Mouse (Mus musculus) liver, embryonic 16.5 days (tissue): ENCODE data around the gene Nckipsd. TPM values are rescaled to one million over a fixed set of nuclear protein-coding genes. Genes with fewer than 3 reads are reported as not detected.
A peak's percentile ranks its signal among the peaks of the same experiment; 100 is the strongest.

Experiments
- ATAC-seq: fragments of 200-750 bp; cut with Nextera tagmentation; 2 replicates; pipeline ENCODE4 v1.8.0; 2017; ENCODE audit warnings: low read depth, mild to moderate bottlenecking, moderate number of reproducible peaks, moderate library complexity
- H3K27ac ChIP-seq: fragments of 300-500 bp; sonication (generic); 2 replicates; pipeline ENCODE4 v1.5.1; 2014; ENCODE audit warnings: mild to moderate bottlenecking, low read length
- H3K27me3 ChIP-seq: fragments of 300-500 bp; sonication (generic); 2 replicates; pipeline ENCODE4 v1.6.1; 2014; ENCODE audit warnings: low read depth, low read length, mixed read lengths; ENCODE audit not compliant: control insufficient read depth, insufficient read depth
- H3K36me3 ChIP-seq: fragments of 300-500 bp; sonication (generic); 2 replicates; pipeline ENCODE4 v1.6.1; 2014; ENCODE audit warnings: mild to moderate bottlenecking; ENCODE audit not compliant: control insufficient read depth, insufficient read depth
- H3K4me1 ChIP-seq: fragments of 300-500 bp; sonication (generic); 2 replicates; pipeline ENCODE4 v1.6.1; 2014; ENCODE audit warnings: low read depth, low read length, mixed read lengths; ENCODE audit not compliant: control insufficient read depth
- H3K4me2 ChIP-seq: fragments of 300-500 bp; sonication (generic); 2 replicates; pipeline ENCODE4 v1.6.1; 2014; ENCODE audit warnings: low read depth, low read length, mixed read lengths
- H3K4me3 ChIP-seq: fragments of 300-500 bp; sonication (generic); 2 replicates; pipeline ENCODE4 v1.5.1; 2014; ENCODE audit warnings: low read depth, mild to moderate bottlenecking, low read length
- H3K9ac ChIP-seq: fragments of 300-500 bp; sonication (generic); 2 replicates; pipeline ENCODE4 v1.6.1; 2014; ENCODE audit warnings: low read depth, low read length
- H3K9me3 ChIP-seq: fragments of 300-500 bp; sonication (generic); replicated peaks from 2 replicates; pipeline ENCODE4 v1.6.1; 2016; ENCODE audit warnings: low read length; ENCODE audit not compliant: control insufficient read depth
- WGBS: fragments of 180-500 bp; shearing (Covaris S2); extraction: QIAGEN DNeasy Blood & Tissue Kit; methylation state at CpG from one replicate; pipeline ENCODE4 v1.1.7; 2014; ENCODE audit not compliant: insufficient replicate concordance; 5-methylcytosine and 5-hydroxymethylcytosine counted together
- polyA plus RNA-seq: library from polyadenylated mRNA; unstranded; fragments of >200 nt; fragmentation: Nextera tagmentation; extraction: Ambion mirVana; gene quantifications from 2 replicates; pipeline ENCODE4 v1.2.1, GENCODE M21; 2015

The Nckipsd gene
- polyA plus RNA-seq, 1 experiment from 2014 or later = 3.6 TPM

GRCm38 (mm10) chr9:108782836-108783547 is 25.2 kb upstream of the Nckipsd start:
- Histone ChIP-seq H3K27ac (no peak overlapping the region; the same call in 1 of the 2 replicates), H3K36me3 (no peaks in the 10 kb centered on the region), H3K4me2 (peak overlapping the region; percentile 66), H3K4me3 (peak overlapping the region; percentile 92), H3K27me3 (no peaks in the 10 kb centered on the region), H3K9ac (peak overlapping the region; percentile 96; the same call in 1 of the 2 replicates), H3K9me3 (no peaks in the 10 kb centered on the region), H3K4me1 (peaks cover 28% of the 10 kb centered on the region)
- no peak for ATAC-seq
- WGBS = 40% methylated on average over 9 of the region's 9 CpGs

GRCm38 (mm10) chr9:108783548-108784463 is 24.4 kb upstream of the Nckipsd start, which contains the start of gene Ip6k2:
Gene Ip6k2, plus strand, starts transcription at chr9:108783796.
- Histone ChIP-seq H3K4me3 (peak within 1 kb of the TSS; percentile 92), H3K36me3 (no peaks in the 10 kb centered on the region), H3K27ac (peak within 1 kb of the TSS; percentile 86), H3K9me3 (no peaks in the 10 kb centered on the region), H3K9ac (peak within 1 kb of the TSS; percentile 96), H3K27me3 (no peaks in the 10 kb centered on the region), H3K4me2 (peak within 1 kb of the TSS; percentile 66), H3K4me1 (peaks cover 35% of the 10 kb centered on the region)
- 0% methylated on average over 56 of the region's 56 CpGs for WGBS
- peak; percentile 99 for ATAC-seq

GRCm38 (mm10) chr9:108785416-108785815 is 22.8 kb upstream of the Nckipsd start:
- peak overlapping the region; percentile 49 for H3K27ac ChIP-seq
- H3K9ac ChIP-seq = no peak overlapping the region
- peaks cover 37% of the 10 kb centered on the region for H3K4me1 ChIP-seq
- ATAC-seq = no peak
- H3K4me3 ChIP-seq = peak overlapping the region; percentile 92
- H3K9me3 ChIP-seq = no peaks in the 10 kb centered on the region
- peak overlapping the region; percentile 66 for H3K4me2 ChIP-seq
- H3K36me3 ChIP-seq = no peaks in the 10 kb centered on the region
- no peaks in the 10 kb centered on the region for H3K27me3 ChIP-seq

GRCm38 (mm10) chr9:108786494-108786893 is 21.7 kb upstream of the Nckipsd start:
- Histone ChIP-seq H3K4me1 (peaks cover 44% of the 10 kb centered on the region), H3K4me2 (no peak overlapping the region), H3K4me3 (no peak overlapping the region), H3K27me3 (no peaks in the 10 kb centered on the region), H3K36me3 (no peaks in the 10 kb centered on the region), H3K9ac (no peak overlapping the region), H3K27ac (0 out of 2 replicates have a peak overlapping the region, but pooled peaks have one; percentile 23), H3K9me3 (no peaks in the 10 kb centered on the region)
- 67% methylated on average over 1 of the region's 1 CpGs for WGBS
- ATAC-seq = no peak

GRCm38 (mm10) chr9:108787080-108787479 is 21.1 kb upstream of the Nckipsd start:
- Histone ChIP-seq H3K27ac (peak overlapping the region; percentile 1; the same call in 1 of the 2 replicates), H3K4me2 (no peak overlapping the region)

GRCm38 (mm10) chr9:108788713-108789112 is 19.5 kb upstream of the Nckipsd start:
- no peak for ATAC-seq
- Histone ChIP-seq H3K9ac (no peak overlapping the region), H3K27me3 (no peaks in the 10 kb centered on the region), H3K27ac (no peak overlapping the region), H3K4me1 (peaks cover 59% of the 10 kb centered on the region), H3K4me2 (no peak overlapping the region), H3K36me3 (no peaks in the 10 kb centered on the region), H3K4me3 (no peak overlapping the region), H3K9me3 (no peaks in the 10 kb centered on the region)
- WGBS = 80% methylated on average over 3 of the region's 3 CpGs

More at GRCm38 (mm10) chr9:108787080-108787479, 21.1 kb upstream of the Nckipsd start:
- H3K9me3 ChIP-seq = no peaks in the 10 kb centered on the region
- no peak overlapping the region for H3K4me3 ChIP-seq
- H3K4me1 ChIP-seq = peaks cover 49% of the 10 kb centered on the region
- no peak for ATAC-seq
- H3K27me3 ChIP-seq = no peaks in the 10 kb centered on the region
- H3K9ac ChIP-seq = no peak overlapping the region
- H3K36me3 ChIP-seq = no peaks in the 10 kb centered on the region
- WGBS = 90% methylated on average over 2 of the region's 2 CpGs

GRCm38 (mm10) chr9:108792307-108792706 is 15.9 kb upstream of the Nckipsd start:
- Histone ChIP-seq H3K9ac (peak overlapping the region; percentile 29), H3K4me1 (peaks cover 67% of the 10 kb centered on the region), H3K4me3 (no peak overlapping the region), H3K27me3 (no peaks in the 10 kb centered on the region), H3K9me3 (no peaks in the 10 kb centered on the region), H3K27ac (0 out of 2 replicates have a peak overlapping the region, but pooled peaks have one; percentile 10), H3K36me3 (peaks cover 7% of the 10 kb centered on the region), H3K4me2 (0 out of 2 replicates have a peak overlapping the region, but pooled peaks have one; percentile 11)
- WGBS = 9% methylated on average over 1 of the region's 1 CpGs
- peak; percentile 12; the same call in 1 of the 2 replicates for ATAC-seq

GRCm38 (mm10) chr9:108792730-108793129 is 15.4 kb upstream of the Nckipsd start:
- H3K9me3 ChIP-seq = no peaks in the 10 kb centered on the region
- no peaks in the 10 kb centered on the region for H3K27me3 ChIP-seq
- H3K9ac ChIP-seq = peak overlapping the region; percentile 29
- 0 out of 2 replicates have a peak overlapping the region, but pooled peaks have one; percentile 11 for H3K4me2 ChIP-seq
- peaks cover 11% of the 10 kb centered on the region for H3K36me3 ChIP-seq
- peak overlapping the region; percentile 10 for H3K27ac ChIP-seq
- WGBS = 31% methylated on average over 3 of the region's 3 CpGs
- ATAC-seq = no peak
- H3K4me1 ChIP-seq = peaks cover 70% of the 10 kb centered on the region
- H3K4me3 ChIP-seq = no peak overlapping the region
